Mouse (Mus musculus): Measurements from ENCODE around the gene R3hdml.

The R3hdml gene

GRCm38 (mm10) chr2:163480191-163480825, 11.8 kb upstream of the R3hdml start:
- DNase-seq: peak; percentile 21

GRCm38 (mm10) chr2:163481539-163482029, 10.5 kb upstream of the R3hdml start:
- peak; percentile 62 for DNase-seq

- no peak for DNase-seq
Measured at GRCm38 (mm10) chr2:163487360-163487759, 4.8 kb upstream of the R3hdml start.

- no peak for DNase-seq
Measured at GRCm38 (mm10) chr2:163489725-163490291, 2.3 kb upstream of the R3hdml start.

- DNase-seq: no peak
Measured at GRCm38 (mm10) chr2:163490656-163491055, 1.5 kb upstream of the R3hdml start.

GRCm38 (mm10) chr2:163491351-163491750, 767 bp upstream of the R3hdml start:
- DNase-seq: no peak

GRCm38 (mm10) chr2:163493031-163493430, 913 bp downstream of the R3hdml start:
- no peak for DNase-seq

GRCm38 (mm10) chr2:163493976-163494375, 1.9 kb downstream of the R3hdml start:
- no peak for DNase-seq

- DNase-seq: no peak
Measured at GRCm38 (mm10) chr2:163494456-163494855, 2.3 kb downstream of the R3hdml start.

GRCm38 (mm10) chr2:163502219-163502618, 10.1 kb downstream of the R3hdml start:
- no peak for DNase-seq

- DNase-seq: no peak
Measured at GRCm38 (mm10) chr2:163503191-163503590, 11.1 kb downstream of the R3hdml start.

GRCm38 (mm10) chr2:163506300-163507004, 14.3 kb downstream of the R3hdml start, which contains the start of gene Hnf4a:
TSS of gene Hnf4a (plus strand) at chr2:163506808.
- DNase-seq: no peak

GRCm38 (mm10) chr2:163525761-163526243, 33.7 kb downstream of the R3hdml start:
- DNase-seq: no peak

GRCm38 (mm10) chr2:163527497-163527896, 35.4 kb downstream of the R3hdml start:
- no peak for DNase-seq

GRCm38 (mm10) chr2:163530418-163530817, 38.3 kb downstream of the R3hdml start:
- no peak for DNase-seq

- peak; percentile 86 for DNase-seq
Measured at GRCm38 (mm10) chr2:163531917-163532316, 39.8 kb downstream of the R3hdml start.

GRCm38 (mm10) chr2:163533226-163533625, 41.1 kb downstream of the R3hdml start:
- DNase-seq: no peak

GRCm38 (mm10) chr2:163534958-163535524, 42.9 kb downstream of the R3hdml start:
- peak; percentile 91 for DNase-seq

GRCm38 (mm10) chr2:163537443-163537842, 45.3 kb downstream of the R3hdml start:
- peak; percentile 48 for DNase-seq

GRCm38 (mm10) chr2:163538410-163538809, 46.3 kb downstream of the R3hdml start:
- DNase-seq: no peak

GRCm38 (mm10) chr2:163539321-163540040, 47.4 kb downstream of the R3hdml start:
- DNase-seq: peak; percentile 43

Data from kidney, postnatal 14 days (tissue).